Mouse (Mus musculus): Measurements from ENCODE around the gene Pum2.
A peak's percentile ranks its signal among the peaks of the same experiment; 100 is the strongest.
"Not testable (repeated sequence)": the region's sequence is repeated elsewhere in the genome, so short reads cannot be mapped to it uniquely, and the experiment has no call there.

Pum2 gene

DNA sequence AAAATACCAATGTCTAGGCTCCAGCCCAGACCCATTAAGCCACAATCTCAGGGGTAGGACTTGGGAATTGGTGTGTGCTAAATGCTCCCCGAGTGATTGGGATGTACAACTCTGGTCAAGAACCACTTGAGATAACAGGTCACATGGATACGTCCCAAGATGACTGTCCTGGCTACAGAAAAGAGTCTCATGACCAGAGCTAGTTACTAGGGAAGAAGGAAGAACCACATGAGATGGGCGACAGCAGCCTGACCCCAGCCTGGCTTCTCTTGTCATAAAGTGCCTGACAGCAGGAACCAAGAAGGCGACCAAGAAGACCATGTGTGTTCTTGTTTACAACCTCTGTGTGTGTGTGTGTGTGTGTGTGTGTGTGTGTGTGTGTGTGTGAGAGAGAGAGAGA, 4.5 kb upstream of the Pum2 start:
- DNase-seq (ENCODE audit: low spot score) = no peak

DNA sequence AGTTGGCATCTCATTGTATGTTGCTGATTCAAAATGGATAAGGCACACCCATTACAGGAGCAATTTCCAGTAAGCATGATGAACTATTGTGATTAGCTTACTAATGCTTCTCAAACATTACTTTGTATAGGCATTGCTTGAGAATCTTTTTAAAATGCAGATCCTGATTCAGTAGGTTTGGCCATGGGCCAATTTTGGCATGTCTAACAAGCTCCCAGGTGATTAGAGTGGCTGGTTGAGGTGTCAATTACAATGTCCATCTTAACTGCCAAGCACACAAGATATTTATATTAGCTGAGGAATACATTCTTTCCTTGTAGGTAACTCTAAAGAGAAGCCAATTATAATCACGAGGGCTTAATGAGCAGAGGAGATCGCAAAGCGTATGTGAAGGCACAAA, 4.1 kb upstream of the Pum2 start:
- DNase-seq (ENCODE audit: low spot score) = no peak

DNA sequence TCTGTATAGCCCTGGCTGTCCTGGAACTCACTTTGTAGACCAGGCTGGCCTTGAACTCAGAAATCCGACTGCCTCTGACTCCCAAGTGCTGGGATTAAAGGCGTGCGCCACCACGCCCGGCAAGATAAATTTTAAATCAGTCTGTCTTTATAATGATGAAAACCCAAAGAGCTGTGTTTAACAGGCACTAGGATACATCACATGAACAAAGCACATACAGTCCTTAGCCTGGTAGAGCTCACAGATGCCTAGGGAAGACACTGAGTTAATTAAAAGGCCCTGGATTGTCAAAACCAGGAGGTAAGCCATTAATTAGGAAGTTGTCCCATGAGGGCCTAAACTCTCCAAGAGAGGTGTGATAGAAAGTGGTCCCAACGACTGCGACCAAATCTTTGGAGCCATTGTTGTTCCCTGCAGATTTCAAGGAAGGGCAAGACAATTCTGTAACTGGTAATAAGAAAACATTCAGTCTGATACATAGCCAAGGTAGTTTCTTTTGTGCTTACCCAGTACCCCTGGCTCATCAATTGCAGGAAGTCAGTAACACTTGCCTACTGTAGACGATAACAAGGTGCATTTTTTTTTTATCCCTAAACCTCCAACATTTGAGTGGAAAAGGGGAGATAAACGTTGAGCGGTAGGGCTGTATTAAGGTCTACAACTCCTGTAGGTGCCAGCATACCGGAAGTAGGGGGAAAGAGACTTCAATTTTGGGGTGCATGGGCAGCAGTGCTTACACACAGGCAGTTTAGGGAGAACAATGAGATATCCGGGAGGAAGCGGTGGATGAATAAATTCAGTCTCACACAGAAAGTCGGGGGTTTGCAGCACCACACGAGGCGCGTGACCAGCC, 587 bp upstream of the Pum2 start:
- no peak for DNase-seq (ENCODE audit: low spot score)

DNA sequence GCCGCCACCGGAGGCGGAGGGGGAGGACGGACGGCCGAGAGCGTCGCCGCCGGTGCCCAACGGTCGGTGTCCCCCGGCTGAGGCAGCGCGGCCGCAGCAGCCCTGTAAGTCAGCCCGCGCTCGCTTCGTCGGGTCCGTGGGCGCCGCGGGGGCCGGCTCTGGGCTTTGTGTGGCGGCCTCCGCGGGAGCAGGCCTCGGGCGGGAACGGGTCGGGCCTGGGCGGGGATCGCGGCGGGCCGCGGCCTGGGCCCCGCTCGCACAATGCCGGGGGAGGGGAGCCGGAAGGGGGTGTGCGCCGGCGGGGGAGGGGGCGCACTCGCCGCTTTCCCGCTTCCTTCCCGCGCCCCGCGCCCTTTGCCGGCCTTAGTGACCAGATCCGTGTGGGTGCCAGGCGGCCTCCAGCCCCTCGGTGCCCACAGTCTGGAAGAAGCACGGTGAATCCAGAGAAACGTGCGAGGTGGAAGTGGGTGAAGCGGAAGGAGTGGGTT, 487 bp downstream of the Pum2 start:
- peak; percentile 35 for DNase-seq (ENCODE audit: low spot score)

DNA sequence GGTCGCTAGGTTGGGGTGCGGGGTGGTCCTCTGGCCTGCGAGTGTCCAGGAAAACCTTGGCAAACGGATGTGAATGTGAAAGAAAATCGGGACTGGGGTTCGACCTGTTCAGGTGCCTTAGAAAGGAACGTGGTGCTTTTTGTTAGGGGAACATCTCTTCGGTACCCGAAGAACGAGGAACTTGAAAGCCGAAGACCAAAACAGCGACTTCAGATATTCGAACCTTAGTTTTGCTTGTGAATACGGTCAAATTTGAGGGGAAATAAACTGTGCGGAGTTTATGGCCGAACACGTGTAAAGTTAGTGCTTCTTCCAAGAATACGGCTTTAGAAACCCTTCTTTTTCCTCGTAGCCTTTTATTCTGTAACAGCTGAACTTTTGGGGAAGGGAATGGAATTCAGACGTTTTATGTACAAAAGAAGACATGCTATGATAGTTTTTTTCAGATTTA, 982 bp downstream of the Pum2 start:
- no peak for DNase-seq (ENCODE audit: low spot score)

DNA sequence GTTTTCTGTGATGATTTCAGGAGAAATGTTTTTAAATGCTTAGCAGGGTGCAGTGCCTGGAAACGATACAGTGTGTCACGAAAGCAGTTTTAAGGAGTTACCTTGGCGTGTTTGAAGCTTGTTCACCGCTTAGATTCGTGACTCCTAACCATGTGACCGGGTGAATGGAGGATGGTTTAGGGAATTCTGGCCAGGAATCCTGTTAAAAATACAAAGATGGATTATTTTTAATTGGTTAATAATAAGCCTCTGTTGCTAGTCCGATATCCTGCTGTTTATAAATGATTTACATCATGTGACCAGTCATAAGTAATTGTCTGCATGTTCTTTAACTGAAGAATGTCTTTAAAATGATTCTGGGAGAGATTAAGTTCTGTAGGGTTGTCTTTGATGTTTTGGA, 1.4 kb downstream of the Pum2 start:
- no peak for DNase-seq (ENCODE audit: low spot score)

DNA sequence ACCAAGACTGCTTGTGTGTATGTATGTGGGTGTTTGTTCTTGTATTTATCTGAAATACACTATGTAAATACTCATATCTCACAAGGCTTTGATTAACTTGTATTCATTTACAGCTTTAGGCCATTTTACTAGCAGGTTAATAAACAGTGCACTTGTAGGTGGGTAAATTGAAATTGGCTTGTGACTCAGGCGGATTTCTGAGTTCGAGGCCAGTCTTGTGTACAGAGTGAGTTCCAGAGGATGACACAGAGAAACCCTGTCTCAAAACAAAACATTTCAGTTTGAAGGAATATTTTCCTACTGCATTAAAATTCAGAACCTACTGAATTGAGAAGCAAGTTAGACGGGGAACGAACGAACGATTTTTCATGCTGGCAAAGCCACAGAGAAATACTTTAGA, 2.4 kb downstream of the Pum2 start:
- no peak for DNase-seq (ENCODE audit: low spot score)

DNA sequence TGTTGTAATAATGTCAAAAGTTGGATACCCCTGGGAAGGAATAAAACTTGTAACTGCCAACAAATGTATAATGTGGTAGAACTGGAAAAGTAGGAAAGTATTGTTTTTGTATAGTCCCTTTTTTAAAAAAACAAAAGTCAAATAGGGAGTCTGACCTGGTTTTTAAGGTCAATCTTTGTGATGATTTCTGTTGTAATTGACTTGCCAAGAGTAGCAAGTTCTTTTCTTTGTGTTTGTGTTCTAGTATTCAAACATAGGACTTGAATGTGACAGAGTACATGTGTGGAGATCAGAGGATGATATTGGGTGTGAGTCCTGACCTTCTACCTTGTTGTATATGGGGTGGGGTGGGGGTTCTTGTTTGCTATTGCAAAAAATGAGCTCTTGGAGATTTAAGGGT, 4.0 kb downstream of the Pum2 start:
- DNase-seq (ENCODE audit: low spot score) = no peak

DNA sequence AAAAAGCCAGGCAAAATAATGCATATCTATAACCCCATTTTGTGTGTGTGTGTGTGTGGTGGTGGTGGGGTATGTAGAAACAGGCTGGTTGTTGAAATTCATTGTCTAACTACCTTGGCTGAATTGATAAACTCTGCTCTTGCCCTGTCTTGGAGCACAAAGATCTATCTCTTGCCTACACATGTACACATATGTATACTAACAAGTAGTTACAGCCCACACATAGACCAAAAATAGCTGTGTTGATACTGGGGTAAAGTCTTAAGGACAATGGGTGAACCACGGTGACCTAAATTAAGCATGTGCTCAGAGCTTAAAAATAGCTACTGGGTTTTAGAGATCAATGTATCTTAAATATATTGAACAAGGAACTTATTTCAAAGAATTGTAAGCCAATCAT, 10.3 kb downstream of the Pum2 start:
- DNase-seq (ENCODE audit: low spot score) = no peak

DNA sequence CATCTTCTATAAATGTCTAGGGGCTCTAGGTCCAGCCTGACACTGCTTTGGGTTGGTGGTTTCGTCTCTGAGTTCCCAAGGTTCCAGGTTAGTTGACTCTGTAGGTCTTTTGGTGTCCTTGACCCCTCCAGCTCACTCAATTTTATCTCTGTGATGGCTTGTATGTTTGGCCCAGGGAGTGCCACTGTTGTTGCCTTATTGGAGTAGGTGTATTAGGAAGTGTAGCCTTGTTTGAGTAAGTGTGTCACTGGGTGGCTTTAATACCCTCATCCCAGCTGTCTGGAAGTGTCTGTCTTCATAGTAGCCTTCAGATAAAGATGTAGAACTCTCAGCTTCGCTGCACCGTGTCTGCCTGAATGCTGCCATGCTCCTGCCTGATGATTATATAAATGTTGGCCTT, 11.1 kb downstream of the Pum2 start:
- no peak for DNase-seq (ENCODE audit: low spot score)

DNA sequence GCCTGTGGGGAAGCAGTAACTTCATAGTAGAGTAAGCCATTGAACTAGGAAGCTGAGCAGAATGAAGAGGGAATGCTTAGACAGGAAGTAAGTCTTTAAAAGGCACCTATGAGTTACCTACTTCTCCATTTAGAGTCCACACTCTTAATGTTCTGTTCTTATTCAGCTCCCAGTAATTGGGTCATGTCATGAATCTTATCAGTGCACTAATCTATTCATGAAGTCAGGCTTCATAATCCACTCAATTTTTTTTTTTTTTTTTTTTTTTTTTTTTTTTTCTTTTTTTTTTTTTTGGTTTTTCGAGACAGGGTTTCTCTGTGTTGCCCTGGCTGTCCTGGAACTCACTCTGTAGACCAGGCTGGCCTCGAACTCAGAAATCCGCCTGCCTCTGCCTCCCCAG, 15.9 kb downstream of the Pum2 start:
- not testable (repeated sequence) for DNase-seq (ENCODE audit: low spot score)

DNA sequence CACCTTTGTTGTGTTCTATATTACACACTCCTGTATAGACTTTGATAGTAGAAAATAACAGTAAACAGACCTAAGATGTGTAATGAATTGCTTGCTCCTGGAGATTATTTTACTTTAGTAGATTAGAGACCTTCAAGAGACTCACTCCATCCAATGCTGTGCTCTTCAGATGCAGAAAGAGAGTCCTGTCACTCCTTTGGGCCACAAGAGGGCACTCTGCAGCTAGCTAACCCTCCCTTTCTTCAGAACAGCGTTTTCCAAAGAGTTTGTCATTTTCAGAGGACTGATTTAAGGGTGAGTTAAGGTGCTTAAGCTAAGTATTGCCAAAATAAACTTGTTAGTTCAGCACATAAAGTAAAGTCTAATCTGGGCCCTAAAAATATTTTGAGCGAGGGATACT, 25.0 kb downstream of the Pum2 start:
- DNase-seq (ENCODE audit: low spot score) = peak; percentile 48

DNA sequence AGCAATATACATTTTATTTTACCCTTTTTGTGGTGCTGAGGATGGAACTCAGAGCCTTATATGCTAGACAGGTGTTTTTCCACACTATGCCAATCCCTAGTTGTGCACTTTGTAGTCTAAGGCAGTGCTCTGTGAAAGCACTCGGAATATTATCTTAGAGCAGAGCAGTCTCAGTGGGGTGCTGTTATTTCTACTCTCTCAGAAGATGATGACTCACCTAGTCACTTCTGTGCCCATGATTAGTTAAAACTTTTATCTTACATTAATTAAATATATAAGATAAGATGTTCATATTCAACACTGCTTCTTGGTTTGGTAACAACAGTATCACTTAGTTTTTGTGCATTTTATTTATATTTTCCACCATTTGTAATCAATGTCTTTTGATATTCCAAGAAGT, 30.1 kb downstream of the Pum2 start:
- no peak for DNase-seq (ENCODE audit: low spot score)

DNA sequence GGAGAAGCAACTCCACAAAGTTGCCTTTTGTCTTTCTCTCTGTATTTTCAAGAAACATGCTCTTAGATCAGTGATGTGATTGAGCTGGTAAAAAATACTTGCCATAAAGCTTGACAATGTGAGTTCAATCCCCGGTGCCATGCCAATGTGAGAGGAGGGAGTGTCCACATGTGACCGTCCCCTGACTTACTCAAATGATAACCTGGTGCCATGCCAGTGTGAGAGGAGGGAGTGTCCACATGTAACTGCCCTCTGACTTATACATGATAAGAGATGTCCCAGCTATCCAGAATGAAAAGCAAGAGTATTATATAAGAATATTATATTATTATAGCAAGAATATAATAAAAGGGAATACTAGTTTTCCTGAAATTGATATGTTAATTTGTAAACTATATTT, 34.9 kb downstream of the Pum2 start:
- no peak for DNase-seq (ENCODE audit: low spot score)

DNA sequence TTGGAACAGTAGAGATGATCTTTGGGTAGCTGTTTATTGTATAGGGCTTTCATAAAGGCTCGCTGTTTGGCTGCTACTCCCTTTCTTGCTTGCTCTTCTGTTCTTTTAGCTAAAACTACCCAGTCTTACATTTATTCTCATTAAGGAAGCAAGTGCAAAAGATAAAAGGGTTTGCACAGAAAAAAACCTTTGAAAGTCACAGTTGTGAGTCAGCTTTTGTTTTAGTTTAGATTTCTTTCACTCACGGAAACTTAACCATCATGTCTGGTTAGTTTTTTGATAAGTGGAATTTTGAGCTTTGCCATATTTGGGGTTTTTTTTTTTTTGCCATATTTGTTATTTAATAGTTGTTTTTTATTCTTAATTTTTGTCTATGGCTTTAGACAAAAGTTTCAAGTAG, 38.7 kb downstream of the Pum2 start:
- DNase-seq (ENCODE audit: low spot score) = no peak

DNA sequence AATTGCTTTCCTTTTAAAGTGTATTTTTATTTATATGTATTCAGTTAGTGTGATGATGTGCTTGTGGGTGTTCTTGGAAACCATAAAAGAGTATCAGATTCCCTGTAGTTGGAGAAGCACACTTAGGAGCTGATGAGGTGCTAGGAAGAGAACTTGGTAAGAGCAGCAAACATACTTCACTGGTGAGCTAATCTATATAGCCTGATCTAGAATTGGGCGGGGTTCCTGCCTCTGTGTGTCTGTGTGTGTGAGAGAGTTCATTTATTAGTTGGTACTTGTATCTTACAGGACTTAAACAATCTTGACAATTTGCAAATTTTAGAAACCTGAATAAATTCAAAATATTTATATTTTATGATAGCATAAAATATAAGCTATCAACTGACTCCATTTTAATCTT, 42.2 kb downstream of the Pum2 start:
- no peak for DNase-seq (ENCODE audit: low spot score)

DNA sequence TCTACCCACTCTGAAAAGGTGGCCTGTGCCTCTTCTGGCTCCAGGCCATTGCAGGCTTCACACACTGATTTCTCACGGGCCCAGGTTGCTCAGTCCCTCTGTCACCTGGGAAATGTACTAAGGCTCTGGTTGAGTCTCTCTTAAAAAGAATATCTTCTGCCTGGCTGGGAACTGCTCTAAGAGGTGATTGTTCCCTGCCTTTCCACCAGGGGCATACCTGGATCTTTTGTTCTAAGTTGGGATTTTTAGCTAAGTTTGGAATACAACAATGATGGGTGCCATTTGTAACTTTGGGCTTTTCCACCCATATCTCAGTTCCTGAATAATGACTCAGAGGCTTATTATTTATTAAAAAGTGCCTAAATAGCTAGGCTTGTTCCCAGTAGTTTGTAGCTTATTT, 53.0 kb downstream of the Pum2 start:
- no peak for DNase-seq (ENCODE audit: low spot score)

DNA sequence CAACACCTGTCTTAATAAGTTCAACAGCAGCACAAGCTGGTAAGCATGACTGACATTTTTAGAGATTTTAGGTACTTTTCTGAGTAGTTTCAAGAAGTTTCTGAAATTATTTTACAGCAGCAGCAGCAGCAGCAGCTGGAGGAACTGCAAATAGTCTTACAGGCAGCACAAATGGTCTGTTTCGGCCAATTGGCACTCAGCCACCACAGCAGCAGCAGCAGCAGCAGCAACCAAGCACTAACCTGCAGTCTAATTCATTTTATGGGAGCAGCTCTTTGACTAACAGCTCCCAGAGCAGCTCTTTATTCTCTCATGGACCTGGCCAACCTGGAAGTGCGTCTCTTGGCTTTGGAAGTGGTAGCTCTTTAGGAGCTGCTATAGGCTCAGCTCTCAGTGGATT, 54.8 kb downstream of the Pum2 start:
- no peak for DNase-seq (ENCODE audit: low spot score)

DNA sequence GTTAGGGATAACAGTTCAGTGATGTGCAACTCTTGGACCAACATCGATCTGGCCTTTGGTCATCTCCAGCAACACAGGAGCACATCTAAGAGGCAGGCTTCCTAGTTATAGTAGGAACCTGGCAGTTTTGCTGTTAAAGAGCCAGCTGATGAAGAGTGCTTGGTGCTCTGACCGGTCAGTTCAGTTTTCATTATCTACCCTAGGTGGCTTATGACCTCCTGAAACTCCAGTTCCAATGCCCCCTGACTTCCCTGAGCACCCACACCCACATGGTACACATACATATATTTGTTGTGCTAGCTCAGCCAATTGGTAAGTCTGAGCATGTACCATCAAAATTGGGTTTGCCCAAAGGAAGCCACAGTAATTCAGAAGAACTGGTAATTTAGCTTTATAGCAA, 79.7 kb downstream of the Pum2 start:
- no peak for DNase-seq (ENCODE audit: low spot score)

DNA sequence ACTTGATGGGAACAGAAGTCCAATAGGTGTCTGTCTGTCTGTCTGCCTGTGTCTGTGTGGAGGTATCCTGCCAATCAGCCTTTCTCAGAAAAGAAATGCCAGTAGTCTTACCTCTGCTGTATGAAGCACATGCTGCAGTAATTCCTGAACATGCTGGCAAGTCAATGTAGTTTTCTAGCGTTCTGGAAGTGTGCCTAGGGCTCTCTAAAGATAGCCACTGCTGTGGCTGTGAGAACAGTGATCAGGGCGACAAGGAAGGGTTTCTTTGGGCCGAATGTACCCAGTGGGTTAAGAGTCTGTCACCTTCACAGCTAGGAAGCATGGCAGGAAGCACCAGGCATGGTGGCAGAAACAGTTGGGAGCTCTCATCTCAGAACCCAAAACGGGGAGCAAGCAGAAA, 80.2 kb downstream of the Pum2 start:
- DNase-seq (ENCODE audit: low spot score) = no peak

DNA sequence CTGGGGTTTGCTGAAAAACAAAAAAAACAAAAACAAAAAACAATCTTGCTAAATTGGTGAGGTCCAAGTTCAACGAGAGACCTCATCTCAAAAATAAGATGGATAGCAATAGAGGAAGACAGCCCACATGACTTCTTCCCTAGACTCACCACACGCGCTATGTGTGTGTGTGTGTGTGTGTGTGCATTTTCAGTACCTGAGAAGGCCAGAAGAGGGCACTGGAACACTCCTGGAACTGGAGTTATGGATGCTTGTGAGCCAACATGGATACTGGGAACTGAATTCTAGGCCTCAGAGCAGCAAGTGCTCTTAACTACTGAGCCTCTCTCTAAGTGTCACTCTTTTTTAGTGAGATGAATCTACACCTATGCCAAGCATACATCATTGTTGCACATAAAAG, 84.1 kb downstream of the Pum2 start:
- DNase-seq (ENCODE audit: low spot score) = no peak

DNA sequence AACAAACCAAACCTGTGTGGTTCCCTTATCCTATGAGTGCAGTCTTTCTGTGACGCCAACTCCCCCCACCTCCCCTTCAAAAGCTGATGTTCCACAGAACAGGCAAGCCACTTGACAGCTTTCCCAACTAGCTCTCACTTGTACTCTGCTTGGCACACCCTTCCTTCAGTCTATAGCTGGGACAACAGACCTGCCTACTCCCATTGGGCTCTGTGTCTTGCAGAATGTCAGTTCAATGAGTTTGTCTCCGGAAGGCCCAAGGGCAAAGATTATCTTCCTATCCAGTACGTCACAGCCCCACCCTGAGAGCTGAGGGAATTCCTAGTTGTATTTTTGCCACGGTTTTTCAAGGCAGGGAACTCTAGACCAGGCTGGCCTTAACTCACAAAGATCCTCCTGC, 85.2 kb downstream of the Pum2 start:
- DNase-seq (ENCODE audit: low spot score) = no peak

DNA sequence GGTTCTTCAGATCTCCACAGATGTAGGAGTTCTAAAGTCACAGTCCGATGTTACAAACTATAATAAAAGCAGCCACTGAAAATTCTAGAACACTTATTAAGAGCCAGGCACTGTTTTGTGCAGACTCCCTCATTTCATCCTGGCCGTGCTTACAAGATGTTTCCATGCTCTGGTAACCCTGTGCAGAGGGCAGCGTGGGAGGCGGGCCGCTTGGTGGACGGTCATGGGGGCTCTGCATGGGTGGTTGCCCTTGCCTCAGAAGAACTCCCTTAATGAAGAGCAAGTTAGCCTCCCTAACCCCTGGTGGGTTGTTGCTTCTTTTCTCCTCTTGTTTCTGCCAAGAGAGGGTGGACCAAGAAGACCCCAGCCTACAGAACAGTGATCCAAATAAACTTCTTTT, 85.8 kb downstream of the Pum2 start:
- DNase-seq (ENCODE audit: low spot score) = no peak

DNA sequence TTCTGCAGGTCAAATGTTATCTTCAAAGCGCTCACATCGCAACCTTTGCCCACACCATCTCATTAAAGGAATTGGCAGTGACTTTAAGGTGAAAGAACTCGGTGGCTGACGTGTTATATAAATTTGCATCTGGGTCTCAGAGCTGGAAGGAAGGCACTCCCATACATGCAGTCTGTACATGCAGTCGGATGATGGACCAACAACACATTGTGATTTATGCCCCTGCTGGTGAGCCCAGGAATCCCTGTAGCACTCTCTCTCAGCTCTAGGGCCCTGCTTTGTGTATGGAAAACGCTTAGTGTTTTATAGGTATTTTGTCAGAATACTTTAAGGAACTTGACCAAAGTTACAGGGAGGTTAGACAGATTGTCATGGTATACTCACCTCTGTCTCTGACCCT, 86.6 kb downstream of the Pum2 start:
- DNase-seq (ENCODE audit: low spot score) = no peak

All from lung, postnatal 25 days (tissue).